Mouse (Mus musculus) cerebellum, adult 2 months (tissue): ENCODE data around the gene Dusp1. TPM values are rescaled to one million over a fixed set of nuclear protein-coding genes. Genes with fewer than 3 reads are reported as not detected.

Experiments used
- DNase-seq, 2 experiments: peaks; one replicate each; pipeline ENCODE4 v3.0.0; 2021
- H3K27ac ChIP-seq: fragments of 200-500 bp; 2 replicates; pipeline ENCODE4 v1.5.1; 2012; ENCODE audit warnings: low read length, control low read depth, inconsistent platforms; ENCODE audit not compliant: insufficient read depth
- H3K27me3 ChIP-seq: fragments of 200-500 bp; 2 replicates; pipeline ENCODE4 v1.6.1; 2012; ENCODE audit warnings: inconsistent platforms, mild to moderate bottlenecking, low read length, moderate library complexity; ENCODE audit not compliant: control insufficient read depth, insufficient read depth
- H3K4me1 ChIP-seq: fragments of 200-500 bp; 2 replicates; pipeline ENCODE4 v1.6.1; 2011; ENCODE audit warnings: low read length; ENCODE audit not compliant: control insufficient read depth, insufficient read depth
- H3K4me3 ChIP-seq: fragments of 200-500 bp; replicated peaks from 2 replicates; pipeline ENCODE3; 2011; ENCODE audit warnings: mild to moderate bottlenecking, low read depth, low read length, control low read depth; ENCODE audit not compliant: insufficient read depth
- CTCF ChIP-seq: fragments of 200-500 bp; IDR thresholded peaks from 2 replicates; pipeline ENCODE4 v1.5.1; 2011; ENCODE audit warnings: low read depth, mild to moderate bottlenecking, control low read depth, low read length, moderate library complexity, borderline replicate concordance; ENCODE audit not compliant: insufficient read depth
- POLR2A ChIP-seq: fragments of 200-500 bp; IDR thresholded peaks from 2 replicates; pipeline ENCODE4 v1.6.1; 2011; ENCODE audit warnings: low read length, control low read depth, borderline replicate concordance; ENCODE audit not compliant: insufficient read depth
- whole genome bisulfite sequencing: fragments of 180-500 bp; shearing (Covaris S2); methylation state at CpG from one replicate; pipeline ENCODE4 v1.1.7; 2018; 5-methylcytosine and 5-hydroxymethylcytosine counted together
- polyA plus RNA-seq: library from polyadenylated mRNA; depleted of rRNA; stranded (reverse); fragments of >200 nt; gene quantifications from 2 replicates; pipeline ENCODE4 v1.2.3, GENCODE M21; 2012

The Dusp1 gene
- polyA plus RNA-seq, 1 experiment: 62.5 TPM

GRCm38 (mm10) chr17:26508345-26508960 lies 53.5 kb downstream of the Dusp1 start:
- Histone ChIP-seq H3K27ac (peak overlapping the region; percentile 100), H3K27me3 (no peaks in the 10 kb centered on the region), H3K4me3 (peak overlapping the region; percentile 75), H3K4me1 (peaks cover 21% of the 10 kb centered on the region)
- peak; percentile 99 for DNase-seq
- peak; percentile 99 for TF ChIP-seq POLR2A
- TF ChIP-seq CTCF: no peak
- WGBS: under 1% methylated on average over 58 of the region's 58 CpGs

- no peak for TF ChIP-seq POLR2A
- TF ChIP-seq CTCF: peak; percentile 62
- peak in 1 of 2 experiments; percentile 86 for DNase-seq
- Histone ChIP-seq H3K4me1 (peaks cover 21% of the 10 kb centered on the region), H3K27ac (peak overlapping the region; percentile 98), H3K27me3 (no peaks in the 10 kb centered on the region), H3K4me3 (peak overlapping the region; percentile 75)
- under 1% methylated on average over 46 of the region's 46 CpGs for WGBS
These were observed 54.0 kb downstream of the Dusp1 start for GRCm38 (mm10) chr17:26507966-26508344.

- WGBS: 2% methylated on average over 24 of the region's 24 CpGs
- DNase-seq: peak; percentile 83
- no peak for TF ChIP-seq CTCF
- no peak; the same call in 1 of the 2 replicates for TF ChIP-seq POLR2A
- Histone ChIP-seq H3K27ac (peak overlapping the region; percentile 98), H3K4me3 (peak overlapping the region; percentile 75), H3K27me3 (no peaks in the 10 kb centered on the region), H3K4me1 (peaks cover 20% of the 10 kb centered on the region)
These were observed 54.7 kb downstream of the Dusp1 start for GRCm38 (mm10) chr17:26506997-26507871.

- Histone ChIP-seq H3K4me3 (peak overlapping the region; percentile 75), H3K4me1 (peaks cover 20% of the 10 kb centered on the region), H3K27ac (peak overlapping the region; percentile 98; the same call in 1 of the 2 replicates), H3K27me3 (no peaks in the 10 kb centered on the region)
- WGBS: 19% methylated on average over 14 of the region's 14 CpGs
- peak; percentile 70 to 75 for DNase-seq
- TF ChIP-seq CTCF (no peak), POLR2A (0 out of 2 replicates have a peak, but pooled peaks have one; percentile 12)
These were observed 55.8 kb downstream of the Dusp1 start for GRCm38 (mm10) chr17:26506031-26506641.

GRCm38 (mm10) chr17:26505181-26505581 lies 56.7 kb downstream of the Dusp1 start:
- Histone ChIP-seq H3K27ac (no peak overlapping the region; the same call in 1 of the 2 replicates), H3K4me3 (no peak overlapping the region), H3K27me3 (no peaks in the 10 kb centered on the region), H3K4me1 (peaks cover 20% of the 10 kb centered on the region)
- no peak; the same call in 1 of the 2 replicates for TF ChIP-seq POLR2A
- no peak for TF ChIP-seq CTCF
- 31% methylated on average over 3 of the region's 3 CpGs for WGBS
- peak in 1 of 2 experiments; percentile 39 for DNase-seq

- Histone ChIP-seq H3K4me1 (peaks cover 18% of the 10 kb centered on the region), H3K27ac (peak overlapping the region; percentile 64), H3K4me3 (peak overlapping the region; percentile 6), H3K27me3 (no peaks in the 10 kb centered on the region)
- TF ChIP-seq POLR2A: peak; percentile 46; the same call in 1 of the 2 replicates
- TF ChIP-seq CTCF: no peak
- WGBS: 4% methylated on average over 11 of the region's 11 CpGs
- DNase-seq: peak; percentile 84 to 91
These were observed 57.8 kb downstream of the Dusp1 start for GRCm38 (mm10) chr17:26503981-26504671.

GRCm38 (mm10) chr17:26502808-26503671 lies 58.9 kb downstream of the Dusp1 start:
- peak; percentile 80 to 89 for DNase-seq
- Histone ChIP-seq H3K27me3 (no peaks in the 10 kb centered on the region), H3K4me3 (peak overlapping the region; percentile 51), H3K27ac (peak overlapping the region; percentile 83), H3K4me1 (peaks cover 18% of the 10 kb centered on the region)
- TF ChIP-seq POLR2A: peak; percentile 22; the same call in 1 of the 2 replicates
- no peak for TF ChIP-seq CTCF
- 9% methylated on average over 20 of the region's 20 CpGs for WGBS
